Mouse (Mus musculus): ENCODE measurements around the gene Hsd17b3.

GRCm38 (mm10) chr13:64092752-64093151 lies 3.7 kb upstream of the Hsd17b3 start:
- TF ChIP-seq CTCF (IDR thresholded peaks at IDR 0.05; ENCODE audit: borderline replicate concordance, extremely low read depth, insufficient read depth, insufficient read length) = no peak
- TF ChIP-seq POLR2A (IDR thresholded peaks at IDR 0.05; ENCODE audit: borderline replicate concordance, extremely low read depth, insufficient read depth, insufficient read length, poor library complexity, severe bottlenecking) = no peak
